Mouse (Mus musculus): ENCODE measurements around the gene Adck2.

- TF ChIP-seq CTCF (conservative IDR thresholded peaks at IDR 0.05; ENCODE audit: low read length) = no peak
- no peak for TF ChIP-seq NANOG (IDR thresholded peaks at IDR 0.05; ENCODE audit: borderline replicate concordance, low read length)
- TF ChIP-seq POU5F1 (IDR thresholded peaks at IDR 0.05; ENCODE audit: borderline replicate concordance, low read length) = no peak
These were observed 18.1 kb upstream of the Adck2 start for GRCm38 (mm10) chr6:39555648-39555945.
